Comparison of ENCODE assay signal across 27 mouse cellular contexts in genomic region chr3:52406778-52407318, GRCm38 (mm10).
DNase-seq lines count a peak whose midpoint lies in the region; ATAC-seq and TF ChIP-seq lines count a peak whose summit lies in the region.
"Had no signal": no experiment of that assay in that cellular context is flagged by ENCODE, and none has a peak within 500 bp of the region (broad histone marks: within the 10 kb centered on the region; RNA-seq: fewer than 3 reads in every experiment).

No protein-coding gene starts in this region.

- no peak for TF ChIP-seq CTCF in midbrain, postnatal 0 days (IDR thresholded peaks at IDR 0.05)

- WGBS in heart, embryonic 13.5 days, result 33% methylated on average over 5 of the region's 5 CpGs
- WGBS in midbrain, postnatal 0 days, result 79% methylated on average over 5 of the region's 5 CpGs

- peak; percentile 40 for DNase-seq in gastrocnemius, adult 18-20 months (ENCODE audit: low spot score)
- DNase-seq in gastrocnemius, postnatal 14 days, result no peak
- no peak for DNase-seq in heart, adult 18-20 months
- peak; percentile 57 for DNase-seq in Muller cell, postnatal 12 days (ENCODE audit: inconsistent ontology term)
- peak; percentile 5 for DNase-seq in fibroblast of lung, adult 2 months (ENCODE audit: low read depth)
- DNase-seq in midbrain, postnatal 0 days (ENCODE audit: low spot score), result no peak
- DNase-seq in cerebellum, postnatal 14 days, result no peak
- DNase-seq: adrenal gland, adult 8-10 months; cerebellum, adult 18-20 months; cerebellum, postnatal 25 days; kidney, adult 18-20 months; kidney, postnatal 4 days; layer of hippocampus, adult 9-11 months; liver, postnatal 0 days; spleen, adult 18-20 months had no signal

- no peaks in the 10 kb centered on the region for H3K36me3 ChIP-seq in heart, embryonic 13.5 days
- H3K36me3 ChIP-seq in midbrain, postnatal 0 days (ENCODE audit: insufficient read depth, low read length), result no peaks in the 10 kb centered on the region
- H3K36me3 ChIP-seq: embryonic facial prominence, embryonic 13.5 days; forebrain, embryonic 15.5 days; neural tube, embryonic 15.5 days had no signal

- H3K4me3 ChIP-seq in heart, embryonic 13.5 days, result no peak overlapping the region
- H3K4me3 ChIP-seq in midbrain, postnatal 0 days (ENCODE audit: low read depth, low read length), result no peak overlapping the region
- H3K4me3 ChIP-seq: embryonic facial prominence, embryonic 13.5 days; forebrain, embryonic 15.5 days; left cerebral cortex, adult 2 months; neural tube, embryonic 15.5 days had no signal

- no peak overlapping the region for H3K4me2 ChIP-seq in heart, embryonic 13.5 days
- no peak overlapping the region for H3K4me2 ChIP-seq in midbrain, postnatal 0 days (ENCODE audit: low read depth, low read length, poor library complexity, severe bottlenecking)
- H3K4me2 ChIP-seq: embryonic facial prominence, embryonic 13.5 days; forebrain, embryonic 15.5 days; hindbrain, embryonic 14.5 days; liver, embryonic 11.5 days; neural tube, embryonic 15.5 days had no signal

- H3K27ac ChIP-seq in heart, embryonic 13.5 days (replicated peaks), result peak overlapping the region; percentile 61
- no peak overlapping the region for H3K27ac ChIP-seq in midbrain, postnatal 0 days (ENCODE audit: low read depth, low read length)
- H3K27ac ChIP-seq: embryonic facial prominence, embryonic 13.5 days; forebrain, embryonic 15.5 days; hindbrain, embryonic 14.5 days; left cerebral cortex, adult 2 months; macrophage; neural tube, embryonic 15.5 days had no signal

- ATAC-seq in heart, embryonic 13.5 days (ENCODE audit: extremely low read depth, insufficient number of reproducible peaks, low FRiP score, low TSS enrichment), result no peak
- ATAC-seq in midbrain, postnatal 0 days (ENCODE audit: low FRiP score), result no peak
- ATAC-seq: forebrain, embryonic 15.5 days; inflammation-experienced regulatory T-cells, adult 6 months; liver, postnatal 0 days; lung, postnatal 0 days; midbrain, embryonic 16.5 days; Patski had no signal

- peaks cover 32% of the 10 kb centered on the region for H3K4me1 ChIP-seq in heart, embryonic 13.5 days
- no peaks in the 10 kb centered on the region for H3K4me1 ChIP-seq in midbrain, postnatal 0 days (ENCODE audit: insufficient read depth, low read length)
- H3K4me1 ChIP-seq: forebrain, embryonic 15.5 days; neural tube, embryonic 15.5 days had no signal

- intact Hi-C loops in gastrocnemius, postnatal 14 days (cut with DNase I; ENCODE audit: low total_unique reads), result no loop called here

- H3K9me3 ChIP-seq in heart, embryonic 13.5 days, result no peaks in the 10 kb centered on the region
- H3K9me3 ChIP-seq in midbrain, postnatal 0 days (ENCODE audit: low read length), result no peaks in the 10 kb centered on the region
- H3K9me3 ChIP-seq: embryonic facial prominence, embryonic 13.5 days; forebrain, embryonic 15.5 days; neural tube, embryonic 15.5 days had no signal

- no peak overlapping the region for H3K9ac ChIP-seq in heart, embryonic 13.5 days
- H3K9ac ChIP-seq in midbrain, postnatal 0 days (replicated peaks; ENCODE audit: low read length, poor library complexity, severe bottlenecking), result no peak overlapping the region
- H3K9ac ChIP-seq: embryonic facial prominence, embryonic 13.5 days; forebrain, embryonic 15.5 days; hindbrain, embryonic 14.5 days; liver, postnatal 0 days; neural tube, embryonic 15.5 days had no signal

- H3K27me3 ChIP-seq in heart, embryonic 13.5 days (replicated peaks), result no peaks in the 10 kb centered on the region; the same call in 1 of the 2 replicates
- no peaks in the 10 kb centered on the region for H3K27me3 ChIP-seq in midbrain, postnatal 0 days (ENCODE audit: insufficient read depth, low read length)
- H3K27me3 ChIP-seq: forebrain, embryonic 15.5 days; Patski had no signal

Comparison
In these comparisons a context has a peak if more than half of its experiments do, and no peak if none do; other contexts are left out.
1. DNase-seq: peak in gastrocnemius, adult 18-20 months (single experiment), Muller cell, postnatal 12 days (single experiment) and fibroblast of lung, adult 2 months (single experiment); none in gastrocnemius, postnatal 14 days (single experiment), heart, adult 18-20 months (0 of 2), midbrain, postnatal 0 days (single experiment) and cerebellum, postnatal 14 days (0 of 2).